Mouse (Mus musculus): ENCODE data around the gene Cryz. TPM values are rescaled to one million over a fixed set of nuclear protein-coding genes. Genes with fewer than 3 reads are reported as not detected.

Cryz gene
- polyA plus RNA-seq (2012; rRNA removed), result 0.47 and 0.53 TPM in 2 replicates

GRCm38 (mm10) chr3:154596488-154596933 is at the start of gene Cryz:
Gene Cryz, plus strand, starts transcription at chr3:154596711.
- Histone ChIP-seq H3K36me3 (ENCODE audit: control insufficient read depth, insufficient read depth, low read length) (0 out of 2 replicates have a peak, but pooled peaks cover 4% of the 10 kb centered on the region), H3K4me1 (ENCODE audit: control insufficient read depth, insufficient read depth, insufficient read length, low read length) (peaks cover 3% of the 10 kb centered on the region; the same call in 1 of the 2 replicates), H3K27me3 (ENCODE audit: control insufficient read depth, insufficient read depth, low read length) (peaks cover 5% of the 10 kb centered on the region), H3K27ac (ENCODE audit: insufficient read depth, low read depth, low read length) (peak within 1 kb of the TSS; percentile 59), H3K4me3 (ENCODE audit: low read depth, low read length) (peak within 1 kb of the TSS; percentile 94)
- TF ChIP-seq CTCF (IDR thresholded peaks at IDR 0.05; ENCODE audit: extremely low read depth, insufficient read length, insufficient replicate concordance, low read depth, low read length), result peak; percentile 86
- no peak; the same call in 1 of the 2 replicates for TF ChIP-seq POLR2A (IDR thresholded peaks at IDR 0.05; ENCODE audit: low read depth, low read length)
- under 1% methylated on average over 25 of the region's 25 CpGs for WGBS

GRCm38 (mm10) chr3:154547549-154548426 is 48.7 kb upstream of the Cryz start:
- Histone ChIP-seq H3K4me1 (ENCODE audit: control insufficient read depth, insufficient read depth, insufficient read length, low read length) (no peaks in the 10 kb centered on the region), H3K36me3 (ENCODE audit: control insufficient read depth, insufficient read depth, low read length) (no peaks in the 10 kb centered on the region), H3K4me3 (ENCODE audit: low read depth, low read length) (no peak overlapping the region), H3K27ac (ENCODE audit: insufficient read depth, low read depth, low read length) (no peak overlapping the region), H3K27me3 (ENCODE audit: control insufficient read depth, insufficient read depth, low read length) (no peaks in the 10 kb centered on the region)
- TF ChIP-seq CTCF (IDR thresholded peaks at IDR 0.05; ENCODE audit: extremely low read depth, insufficient read length, insufficient replicate concordance, low read depth, low read length) (no peak), POLR2A (IDR thresholded peaks at IDR 0.05; ENCODE audit: low read depth, low read length) (no peak)
- WGBS, result 24% methylated on average over 20 of the region's 20 CpGs

GRCm38 (mm10) chr3:154548868-154549301 is 47.6 kb upstream of the Cryz start:
- Histone ChIP-seq H3K27ac (ENCODE audit: insufficient read depth, low read depth, low read length) (no peak overlapping the region), H3K36me3 (ENCODE audit: control insufficient read depth, insufficient read depth, low read length) (no peaks in the 10 kb centered on the region), H3K27me3 (ENCODE audit: control insufficient read depth, insufficient read depth, low read length) (no peaks in the 10 kb centered on the region), H3K4me1 (ENCODE audit: control insufficient read depth, insufficient read depth, insufficient read length, low read length) (no peaks in the 10 kb centered on the region), H3K4me3 (ENCODE audit: low read depth, low read length) (no peak overlapping the region)
- TF ChIP-seq POLR2A (IDR thresholded peaks at IDR 0.05; ENCODE audit: low read depth, low read length) (no peak), CTCF (IDR thresholded peaks at IDR 0.05; ENCODE audit: extremely low read depth, insufficient read length, insufficient replicate concordance, low read depth, low read length) (no peak)
- WGBS, result 17% methylated on average over 8 of the region's 8 CpGs

- H3K27ac ChIP-seq (ENCODE audit: insufficient read depth, low read depth, low read length), result no peak overlapping the region
- no peaks in the 10 kb centered on the region for H3K27me3 ChIP-seq (ENCODE audit: control insufficient read depth, insufficient read depth, low read length)
- WGBS, result 75% methylated on average over 17 of the region's 17 CpGs
- H3K4me3 ChIP-seq (ENCODE audit: low read depth, low read length), result no peak overlapping the region
- no peaks in the 10 kb centered on the region for H3K36me3 ChIP-seq (ENCODE audit: control insufficient read depth, insufficient read depth, low read length)
- TF ChIP-seq POLR2A (IDR thresholded peaks at IDR 0.05; ENCODE audit: low read depth, low read length), result no peak
- no peaks in the 10 kb centered on the region for H3K4me1 ChIP-seq (ENCODE audit: control insufficient read depth, insufficient read depth, insufficient read length, low read length)
Observed at GRCm38 (mm10) chr3:154550326-154551034, 46.0 kb upstream of the Cryz start.

- no peak overlapping the region for H3K27ac ChIP-seq (ENCODE audit: insufficient read depth, low read depth, low read length)
- H3K4me3 ChIP-seq (ENCODE audit: low read depth, low read length), result no peak overlapping the region
- no peaks in the 10 kb centered on the region for H3K27me3 ChIP-seq (ENCODE audit: control insufficient read depth, insufficient read depth, low read length)
- 72% methylated on average over 5 of the region's 5 CpGs for WGBS
- no peaks in the 10 kb centered on the region for H3K36me3 ChIP-seq (ENCODE audit: control insufficient read depth, insufficient read depth, low read length)
- no peak for TF ChIP-seq POLR2A (IDR thresholded peaks at IDR 0.05; ENCODE audit: low read depth, low read length)
- no peak for TF ChIP-seq CTCF (IDR thresholded peaks at IDR 0.05; ENCODE audit: extremely low read depth, insufficient read length, insufficient replicate concordance, low read depth, low read length)
- H3K4me1 ChIP-seq (ENCODE audit: control insufficient read depth, insufficient read depth, insufficient read length, low read length), result no peaks in the 10 kb centered on the region
Observed at GRCm38 (mm10) chr3:154551035-154551411, 45.5 kb upstream of the Cryz start.

- Histone ChIP-seq H3K4me3 (ENCODE audit: low read depth, low read length) (no peak overlapping the region), H3K36me3 (ENCODE audit: control insufficient read depth, insufficient read depth, low read length) (no peaks in the 10 kb centered on the region), H3K27me3 (ENCODE audit: control insufficient read depth, insufficient read depth, low read length) (no peaks in the 10 kb centered on the region), H3K4me1 (ENCODE audit: control insufficient read depth, insufficient read depth, insufficient read length, low read length) (no peaks in the 10 kb centered on the region), H3K27ac (ENCODE audit: insufficient read depth, low read depth, low read length) (no peak overlapping the region)
- TF ChIP-seq POLR2A (IDR thresholded peaks at IDR 0.05; ENCODE audit: low read depth, low read length) (no peak), CTCF (IDR thresholded peaks at IDR 0.05; ENCODE audit: extremely low read depth, insufficient read length, insufficient replicate concordance, low read depth, low read length) (no peak)
- 95% methylated on average over 3 of the region's 3 CpGs for WGBS
Observed at GRCm38 (mm10) chr3:154562192-154562591, 34.3 kb upstream of the Cryz start.

GRCm38 (mm10) chr3:154565437-154565836 is 31.1 kb upstream of the Cryz start:
- 60% methylated on average over 3 of the region's 3 CpGs for WGBS
- H3K4me1 ChIP-seq (ENCODE audit: control insufficient read depth, insufficient read depth, insufficient read length, low read length), result no peaks in the 10 kb centered on the region
- no peak overlapping the region for H3K27ac ChIP-seq (ENCODE audit: insufficient read depth, low read depth, low read length)
- no peak overlapping the region for H3K4me3 ChIP-seq (ENCODE audit: low read depth, low read length)
- no peaks in the 10 kb centered on the region for H3K27me3 ChIP-seq (ENCODE audit: control insufficient read depth, insufficient read depth, low read length)
- no peaks in the 10 kb centered on the region for H3K36me3 ChIP-seq (ENCODE audit: control insufficient read depth, insufficient read depth, low read length)
- TF ChIP-seq POLR2A (IDR thresholded peaks at IDR 0.05; ENCODE audit: low read depth, low read length) (no peak), CTCF (IDR thresholded peaks at IDR 0.05; ENCODE audit: extremely low read depth, insufficient read length, insufficient replicate concordance, low read depth, low read length) (no peak)

Measured in small intestine, adult 2 months (tissue).